Mouse (Mus musculus) forebrain, embryonic 13.5 days (tissue): ENCODE measurements around the gene Eif2ak4. TPM values are rescaled to one million over a fixed set of nuclear protein-coding genes. Genes with fewer than 3 reads are reported as not detected.

ENCODE experiments used
- ATAC-seq: fragments of 200-750 bp; cut with Nextera tagmentation; 2 replicates; pipeline ENCODE4 v1.8.0; 2017
- H3K27ac ChIP-seq: fragments of 300-500 bp; sonication (generic); 2 replicates; pipeline ENCODE4 v1.5.1; 2015; ENCODE audit warnings: inconsistent platforms, mild to moderate bottlenecking, moderate library complexity
- H3K27me3 ChIP-seq: fragments of 300-500 bp; sonication (generic); 2 replicates; pipeline ENCODE4 v1.6.1; 2015; ENCODE audit warnings: mild to moderate bottlenecking, inconsistent platforms
- H3K36me3 ChIP-seq: fragments of 300-500 bp; sonication (generic); 2 replicates; pipeline ENCODE4 v1.6.1; 2015; ENCODE audit warnings: mild to moderate bottlenecking, inconsistent platforms; ENCODE audit not compliant: poor library complexity, severe bottlenecking
- H3K4me1 ChIP-seq: fragments of 300-500 bp; sonication (generic); 2 replicates; pipeline ENCODE4 v1.6.1; 2015; ENCODE audit warnings: inconsistent platforms
- H3K4me2 ChIP-seq: fragments of 300-500 bp; sonication (generic); 2 replicates; pipeline ENCODE4 v1.6.1; 2015; ENCODE audit warnings: inconsistent platforms, mild to moderate bottlenecking, moderate library complexity
- H3K4me3 ChIP-seq: fragments of 300-500 bp; sonication (generic); 2 replicates; pipeline ENCODE4 v1.5.1; 2015; ENCODE audit warnings: mild to moderate bottlenecking, inconsistent platforms
- H3K9ac ChIP-seq: fragments of 300-500 bp; sonication (generic); 2 replicates; pipeline ENCODE4 v1.6.1; 2015; ENCODE audit warnings: mild to moderate bottlenecking, inconsistent platforms
- H3K9me3 ChIP-seq: fragments of 300-500 bp; sonication (generic); replicated peaks from 2 replicates; pipeline ENCODE4 v1.6.1; 2016; ENCODE audit warnings: inconsistent platforms
- WGBS: fragments of 180-500 bp; shearing (Covaris S2); methylation state at CpG from one replicate; pipeline ENCODE4 v1.1.7; 2015; 5-methylcytosine and 5-hydroxymethylcytosine counted together
- polyA plus RNA-seq: library from polyadenylated mRNA; unstranded; fragments of >200 nt; fragmentation: Nextera tagmentation; extraction: Ambion mirVana; gene quantifications from 2 replicates; pipeline ENCODE4 v1.2.1, GENCODE M21; 2015

The Eif2ak4 gene
- 8.3 and 8.8 TPM in 2 replicates for polyA plus RNA-seq

- peak; percentile 97 for ATAC-seq
- H3K4me2 ChIP-seq = peak within 1 kb of the TSS; percentile 76
- no peaks in the 10 kb centered on the region for H3K27me3 ChIP-seq
- H3K4me1 ChIP-seq = peaks cover 20% of the 10 kb centered on the region
- H3K27ac ChIP-seq = peak within 1 kb of the TSS; percentile 83
- 1% methylated on average over 61 of the region's 61 CpGs for WGBS
- H3K4me3 ChIP-seq = peak within 1 kb of the TSS; percentile 80
- H3K9ac ChIP-seq = peak within 1 kb of the TSS; percentile 90
- no peaks in the 10 kb centered on the region for H3K36me3 ChIP-seq
- no peaks in the 10 kb centered on the region for H3K9me3 ChIP-seq
These were observed at the start of gene Eif2ak4 for GRCm38 (mm10) chr2:118388341-118389335. Gene Eif2ak4, plus strand, starts transcription at chr2:118388618.

GRCm38 (mm10) chr2:118341295-118341694 is 47.1 kb upstream of the Eif2ak4 start:
- H3K4me1 ChIP-seq = peaks cover 13% of the 10 kb centered on the region; the same call in 1 of the 2 replicates
- H3K27me3 ChIP-seq = 0 out of 2 replicates have a peak, but pooled peaks cover 5% of the 10 kb centered on the region
- no peak overlapping the region for H3K4me2 ChIP-seq
- WGBS = 85% methylated on average over 7 of the region's 7 CpGs
- H3K9ac ChIP-seq = no peak overlapping the region
- no peak overlapping the region for H3K4me3 ChIP-seq
- no peaks in the 10 kb centered on the region for H3K9me3 ChIP-seq
- H3K36me3 ChIP-seq = no peaks in the 10 kb centered on the region
- no peak overlapping the region for H3K27ac ChIP-seq
- no peak for ATAC-seq

GRCm38 (mm10) chr2:118343897-118344296 is 44.5 kb upstream of the Eif2ak4 start:
- Histone ChIP-seq H3K9ac (no peak overlapping the region), H3K4me3 (no peak overlapping the region), H3K4me1 (peaks cover 13% of the 10 kb centered on the region; the same call in 1 of the 2 replicates), H3K36me3 (no peaks in the 10 kb centered on the region), H3K27me3 (0 out of 2 replicates have a peak, but pooled peaks cover 1% of the 10 kb centered on the region), H3K27ac (no peak overlapping the region), H3K4me2 (no peak overlapping the region), H3K9me3 (no peaks in the 10 kb centered on the region)
- WGBS = 65% methylated on average over 3 of the region's 3 CpGs
- no peak for ATAC-seq

GRCm38 (mm10) chr2:118345535-118345934 is 42.9 kb upstream of the Eif2ak4 start:
- H3K27ac ChIP-seq = no peak overlapping the region
- peaks cover 13% of the 10 kb centered on the region; the same call in 1 of the 2 replicates for H3K4me1 ChIP-seq
- no peaks in the 10 kb centered on the region for H3K9me3 ChIP-seq
- H3K9ac ChIP-seq = no peak overlapping the region
- no peak overlapping the region for H3K4me2 ChIP-seq
- 10% methylated on average over 1 of the region's 1 CpGs for WGBS
- no peaks in the 10 kb centered on the region for H3K36me3 ChIP-seq
- no peak for ATAC-seq
- no peaks in the 10 kb centered on the region for H3K27me3 ChIP-seq
- no peak overlapping the region for H3K4me3 ChIP-seq

- 32% methylated on average over 4 of the region's 4 CpGs for WGBS
- H3K4me2 ChIP-seq = no peak overlapping the region
- no peaks in the 10 kb centered on the region for H3K27me3 ChIP-seq
- no peaks in the 10 kb centered on the region for H3K36me3 ChIP-seq
- no peak for ATAC-seq
- H3K4me1 ChIP-seq = no peaks in the 10 kb centered on the region
- H3K9me3 ChIP-seq = no peaks in the 10 kb centered on the region
- H3K27ac ChIP-seq = no peak overlapping the region
- H3K4me3 ChIP-seq = no peak overlapping the region
- no peak overlapping the region for H3K9ac ChIP-seq
These were observed 34.9 kb upstream of the Eif2ak4 start for GRCm38 (mm10) chr2:118353498-118353897.

GRCm38 (mm10) chr2:118353916-118354403 is 34.5 kb upstream of the Eif2ak4 start:
- H3K4me1 ChIP-seq = no peaks in the 10 kb centered on the region
- H3K27ac ChIP-seq = no peak overlapping the region
- no peaks in the 10 kb centered on the region for H3K36me3 ChIP-seq
- no peak overlapping the region for H3K9ac ChIP-seq
- ATAC-seq = no peak
- H3K4me2 ChIP-seq = no peak overlapping the region
- WGBS = 41% methylated on average over 4 of the region's 4 CpGs
- no peaks in the 10 kb centered on the region for H3K27me3 ChIP-seq
- H3K4me3 ChIP-seq = no peak overlapping the region
- H3K9me3 ChIP-seq = no peaks in the 10 kb centered on the region

GRCm38 (mm10) chr2:118355138-118355719 is 33.2 kb upstream of the Eif2ak4 start:
- H3K9me3 ChIP-seq = no peaks in the 10 kb centered on the region
- H3K9ac ChIP-seq = no peak overlapping the region
- peak; percentile 63; the same call in 1 of the 2 replicates for ATAC-seq
- H3K4me1 ChIP-seq = no peaks in the 10 kb centered on the region
- H3K27ac ChIP-seq = no peak overlapping the region
- H3K4me2 ChIP-seq = no peak overlapping the region
- WGBS = 39% methylated on average over 6 of the region's 6 CpGs
- H3K27me3 ChIP-seq = no peaks in the 10 kb centered on the region
- H3K36me3 ChIP-seq = no peaks in the 10 kb centered on the region
- H3K4me3 ChIP-seq = no peak overlapping the region

- Histone ChIP-seq H3K4me1 (peaks cover 18% of the 10 kb centered on the region), H3K27me3 (peaks cover 32% of the 10 kb centered on the region), H3K36me3 (no peaks in the 10 kb centered on the region), H3K4me3 (no peak overlapping the region), H3K27ac (no peak overlapping the region), H3K9me3 (no peaks in the 10 kb centered on the region), H3K9ac (no peak overlapping the region), H3K4me2 (no peak overlapping the region)
- ATAC-seq = no peak
- WGBS = 66% methylated on average over 1 of the region's 1 CpGs
These were observed 16.6 kb upstream of the Eif2ak4 start for GRCm38 (mm10) chr2:118371841-118372240.

GRCm38 (mm10) chr2:118372561-118372900 is 15.9 kb upstream of the Eif2ak4 start:
- Histone ChIP-seq H3K4me3 (peak overlapping the region; percentile 49), H3K9me3 (no peaks in the 10 kb centered on the region), H3K27me3 (peaks cover 32% of the 10 kb centered on the region), H3K4me1 (peaks cover 18% of the 10 kb centered on the region), H3K36me3 (no peaks in the 10 kb centered on the region), H3K4me2 (peak overlapping the region; percentile 96), H3K9ac (peak overlapping the region; percentile 70), H3K27ac (no peak overlapping the region)
- ATAC-seq = no peak
- WGBS = 8% methylated on average over 11 of the region's 11 CpGs

- under 1% methylated on average over 52 of the region's 59 CpGs for WGBS
- Histone ChIP-seq H3K9ac (peak within 1 kb of the TSS; percentile 70), H3K4me1 (peaks cover 18% of the 10 kb centered on the region), H3K9me3 (no peaks in the 10 kb centered on the region), H3K27me3 (peaks cover 32% of the 10 kb centered on the region), H3K27ac (peak within 1 kb of the TSS; percentile 25; the same call in 1 of the 2 replicates), H3K4me3 (peak within 1 kb of the TSS; percentile 49), H3K4me2 (peak within 1 kb of the TSS; percentile 96), H3K36me3 (no peaks in the 10 kb centered on the region)
- ATAC-seq = peak; percentile 88
These were observed 15.4 kb upstream of the Eif2ak4 start, which contains the start of gene Gpr176 for GRCm38 (mm10) chr2:118372901-118373571. Gene Gpr176, minus strand, starts transcription at chr2:118373419.

- peak; percentile 93 for ATAC-seq
- Histone ChIP-seq H3K27ac (peak overlapping the region; percentile 25; the same call in 1 of the 2 replicates), H3K9me3 (no peaks in the 10 kb centered on the region), H3K4me3 (peak overlapping the region; percentile 49), H3K4me2 (peak overlapping the region; percentile 96), H3K36me3 (no peaks in the 10 kb centered on the region), H3K27me3 (peaks cover 34% of the 10 kb centered on the region), H3K9ac (peak overlapping the region; percentile 70), H3K4me1 (peaks cover 18% of the 10 kb centered on the region)
- WGBS = under 1% methylated on average over 43 of the region's 43 CpGs
These were observed 14.7 kb upstream of the Eif2ak4 start for GRCm38 (mm10) chr2:118373572-118374279.
